Mouse (Mus musculus) megakaryocyte-erythroid progenitor cell, adult 5 weeks (primary cell): Measurements from ENCODE around the gene Dnajb12. TPM values are rescaled to one million over a fixed set of nuclear protein-coding genes. Genes with fewer than 3 reads are reported as not detected.

Experiments
- polyA plus RNA-seq: library from polyadenylated mRNA; stranded (reverse); fragments of >175 nt; gene quantifications from 2 replicates; pipeline ENCODE4 v1.2.3, GENCODE M21; 2012

Gene Dnajb12
- 67.5 and 82.4 TPM in 2 replicates for polyA plus RNA-seq

DNA sequence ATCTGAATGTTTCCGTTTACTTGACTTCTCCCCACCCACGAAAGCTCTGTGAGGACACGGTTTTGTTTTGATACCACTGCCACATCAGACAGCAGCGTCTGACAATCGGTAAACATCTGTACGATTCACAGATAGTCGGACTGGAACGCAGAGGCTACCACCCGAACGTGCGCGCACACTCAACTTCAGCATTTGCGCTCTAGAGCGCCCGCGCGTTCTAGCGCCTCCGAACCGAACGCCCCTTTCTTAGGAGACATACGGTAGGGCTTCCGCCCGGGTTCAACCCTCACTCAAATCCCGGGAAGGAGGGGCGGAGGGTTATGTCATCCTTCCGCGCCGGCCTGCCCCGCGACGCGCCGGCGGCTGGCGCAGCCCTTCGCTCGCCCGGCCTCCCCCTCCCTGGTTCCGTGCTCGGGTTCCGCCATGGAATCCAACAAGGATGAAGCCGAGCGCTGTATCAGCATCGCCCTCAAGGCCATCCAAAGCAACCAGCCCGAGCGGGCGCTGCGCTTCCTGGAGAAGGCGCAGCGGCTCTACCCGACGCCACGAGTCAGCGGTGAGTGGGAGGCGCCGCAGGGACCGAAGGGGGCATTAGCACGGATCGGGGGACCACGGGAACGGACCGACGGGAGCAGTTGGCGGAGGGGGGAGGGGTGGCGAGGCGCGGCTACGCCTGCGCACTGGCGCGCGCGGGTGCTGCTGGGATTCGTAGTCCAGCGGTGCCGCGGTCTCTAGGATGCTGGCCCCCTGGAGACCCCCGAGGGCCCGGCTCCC, at the start of gene Dnajb12:
Gene Dnajb12 (plus strand): TSS at position 302 of the 774 bp plus-strand sequence.

Other genes with a start within 250 kb of the Dnajb12 start
- 20.1 and 25.4 TPM in 2 replicates for gene Micu1, start 177.1 kb upstream of the Dnajb12 start, polyA plus RNA-seq
- 25.8 and 37.2 TPM in 2 replicates for gene Ddit4, start 72.3 kb downstream of the Dnajb12 start, polyA plus RNA-seq
- gene Ascc1, start 123.2 kb downstream of the Dnajb12 start, polyA plus RNA-seq, result 47.5 and 60.0 TPM in 2 replicates
- gene Anapc16, start 123.6 kb downstream of the Dnajb12 start, polyA plus RNA-seq, result 72.1 and 72.4 TPM in 2 replicates
- 0.74 and 0.79 TPM in 2 replicates for gene Spock2, start 226.7 kb downstream of the Dnajb12 start, polyA plus RNA-seq